Mouse (Mus musculus) heart, postnatal 25 days (tissue): ENCODE measurements around the gene Eml6. TPM values are rescaled to one million over a fixed set of nuclear protein-coding genes. Genes with fewer than 3 reads are reported as not detected.

ENCODE experiments used
- DNase-seq: peaks from one replicate; pipeline ENCODE4 v3.0.0; 2022; ENCODE audit warnings: low spot score
- intact Hi-C: fragments of 180-260 bp; cut with DNase I; formaldehyde crosslinking; loops from one replicate; pipeline ENCODE4 v1.15.1; 2025
- total RNA-seq, 2 experiments: library from RNA; stranded (reverse); gene quantifications; 2 replicates each; pipeline ENCODE4 v1.2.3; 2021

Gene Eml6
- total RNA-seq, 2 experiments from 2014 or later, result 1.8 to 2.5 TPM

GRCm38 (mm10) chr11:29801432-29802427, 224.1 kb downstream of the Eml6 start:
- intact Hi-C loops, result no loop called here
- DNase-seq, result no peak

DNA sequence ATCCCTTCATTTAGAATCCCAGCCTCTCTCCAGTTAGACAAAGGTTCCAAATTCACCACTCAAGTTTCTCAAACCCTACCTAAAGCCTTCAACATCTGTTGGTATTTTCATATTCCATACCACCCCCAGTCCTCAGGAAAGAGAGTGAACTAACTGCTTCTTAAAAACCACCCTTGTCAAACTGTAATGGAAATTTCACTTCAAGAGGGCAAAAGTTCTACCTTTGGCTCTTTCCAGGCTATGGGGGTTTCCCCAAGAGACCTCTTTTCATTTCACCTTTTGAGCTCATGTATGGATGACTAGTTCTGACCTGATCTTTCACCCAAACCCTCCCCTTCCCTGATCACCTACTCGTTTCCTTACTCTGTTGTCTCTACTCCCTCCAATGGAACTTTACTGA, 226.0 kb downstream of the Eml6 start:
- intact Hi-C loops, result no loop called here

GRCm38 (mm10) chr11:29795106-29795505, 230.7 kb downstream of the Eml6 start:
- intact Hi-C loops, result no loop called here

More for the DNA sequence above, 226.0 kb downstream of the Eml6 start:
- DNase-seq, result no peak

GRCm38 (mm10) chr11:29794475-29794874, 231.4 kb downstream of the Eml6 start:
- DNase-seq, result no peak

More at GRCm38 (mm10) chr11:29795106-29795505, 230.7 kb downstream of the Eml6 start:
- DNase-seq, result no peak

GRCm38 (mm10) chr11:29790796-29791195, 235.0 kb downstream of the Eml6 start:
- intact Hi-C loops, result no loop called here
- no peak for DNase-seq

More at GRCm38 (mm10) chr11:29794475-29794874, 231.4 kb downstream of the Eml6 start:
- intact Hi-C loops, result no loop called here

DNA sequence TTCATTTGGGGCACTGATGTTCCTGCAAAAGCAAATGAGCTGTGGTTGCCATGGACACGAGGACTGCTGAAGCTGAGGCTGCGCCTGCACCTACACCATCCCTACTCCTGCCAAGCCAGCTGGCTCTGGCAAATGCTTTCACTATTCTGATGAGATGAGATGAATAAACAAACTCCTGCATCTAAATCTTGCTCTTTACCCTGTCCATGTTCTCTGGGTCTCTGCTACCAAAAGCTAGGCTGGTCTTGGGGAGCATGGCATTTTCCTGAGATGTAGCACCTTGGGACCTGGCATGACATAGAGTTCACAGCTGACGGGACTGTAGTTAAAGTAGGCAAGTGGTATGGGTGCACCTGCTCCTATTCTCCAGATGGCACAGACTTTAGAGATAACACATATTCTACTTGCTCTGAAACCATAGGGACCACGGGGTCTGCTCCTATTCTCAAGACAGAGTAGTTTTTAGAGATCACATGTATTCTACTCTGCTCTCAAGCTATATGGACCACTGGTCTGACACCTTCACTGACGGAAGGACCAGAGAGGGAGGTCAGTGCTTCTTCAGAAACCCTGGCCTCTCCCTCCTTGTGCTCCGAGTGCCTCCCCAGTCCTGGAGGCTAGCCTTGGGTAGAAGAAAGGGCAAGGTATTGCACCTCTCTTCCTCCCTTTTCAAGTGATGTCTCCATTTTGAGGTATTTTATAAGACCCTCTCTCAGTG, 236.8 kb downstream of the Eml6 start:
- no peak for DNase-seq

GRCm38 (mm10) chr11:29788499-29788898, 237.3 kb downstream of the Eml6 start:
- intact Hi-C loops, result no loop called here
- DNase-seq, result no peak

More for the DNA sequence above, 236.8 kb downstream of the Eml6 start:
- intact Hi-C loops, result no loop called here

DNA sequence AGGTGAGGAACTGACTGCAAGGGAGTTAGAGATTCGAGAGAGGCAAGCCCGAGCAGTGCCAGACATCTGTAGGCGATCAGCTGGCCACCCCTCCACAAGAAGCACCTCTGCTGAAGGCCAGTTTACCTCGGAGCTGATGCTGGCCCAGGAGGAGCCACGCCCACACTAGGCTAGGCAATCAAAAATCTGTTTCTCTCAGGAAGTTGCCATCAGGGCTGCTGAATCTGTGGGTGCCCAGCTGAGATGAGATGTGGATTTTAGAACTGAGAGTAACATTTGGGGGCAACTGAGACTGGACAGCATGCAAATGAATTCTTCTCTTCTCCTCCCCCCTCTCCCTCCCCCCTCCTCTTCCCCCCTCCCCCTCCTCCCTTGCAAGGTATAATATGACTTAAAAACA, 238.4 kb downstream of the Eml6 start:
- DNase-seq, result no peak
- intact Hi-C loops, result no loop called here

DNA sequence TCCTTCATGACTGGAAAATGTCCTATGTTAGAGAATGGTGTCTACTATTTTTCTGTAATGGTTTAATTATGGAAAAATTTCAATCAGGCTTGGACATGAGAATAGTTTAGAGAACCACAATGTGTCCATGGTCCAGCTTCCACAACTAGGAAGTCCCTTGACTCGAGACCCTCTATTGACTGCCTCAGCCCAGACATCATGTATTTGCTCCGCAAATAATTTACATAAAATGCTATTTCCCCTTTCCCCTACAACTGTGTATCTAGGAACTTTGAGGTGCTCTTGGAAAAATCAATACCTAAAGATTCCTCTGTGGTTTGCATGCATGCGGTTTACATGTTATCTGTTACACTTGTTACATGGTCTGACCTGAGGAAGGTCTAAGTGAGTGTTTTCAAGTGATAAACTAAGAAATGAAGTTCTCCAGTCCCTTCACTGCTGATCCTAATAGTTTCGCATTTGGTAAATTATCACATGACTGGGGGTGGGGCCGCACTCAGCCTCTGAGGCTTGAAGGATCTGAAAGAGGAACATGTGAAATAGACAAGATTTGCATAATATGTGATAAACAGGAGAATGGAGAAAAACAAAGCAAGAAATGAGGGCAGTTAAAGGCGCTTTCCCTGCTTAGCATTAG, 239.1 kb downstream of the Eml6 start:
- intact Hi-C loops, result no loop called here
- no peak for DNase-seq

DNA sequence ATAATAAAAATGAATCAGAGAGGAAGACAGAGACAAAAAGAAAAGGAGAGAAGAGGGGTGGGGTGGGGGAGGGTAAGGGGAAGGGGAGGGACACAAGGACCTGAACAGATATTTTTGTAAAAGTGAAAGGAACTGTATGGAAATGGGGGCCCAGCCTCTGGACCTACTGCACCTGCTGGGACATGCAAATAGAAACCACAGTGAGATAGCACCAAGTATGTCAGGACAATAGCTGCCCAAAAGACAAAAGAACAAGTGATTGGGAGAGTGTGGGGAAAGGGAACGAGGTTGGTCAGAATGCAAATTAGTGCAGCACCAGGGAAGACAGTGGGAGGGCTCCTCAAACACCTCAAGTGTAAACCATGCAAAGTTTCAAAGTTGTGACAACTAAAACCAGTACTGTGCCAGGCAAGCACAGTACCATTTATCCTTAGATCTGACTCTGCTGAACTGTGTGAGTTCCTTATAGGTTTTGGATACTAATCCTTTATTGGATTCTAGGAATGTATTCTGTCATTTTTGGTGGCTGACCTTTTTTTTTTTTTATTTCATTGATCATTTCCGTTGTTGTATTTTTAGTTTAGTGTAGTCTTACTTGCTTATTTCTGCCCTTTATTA, 246.3 kb downstream of the Eml6 start:
- intact Hi-C loops, result no loop called here
- no peak for DNase-seq

DNA sequence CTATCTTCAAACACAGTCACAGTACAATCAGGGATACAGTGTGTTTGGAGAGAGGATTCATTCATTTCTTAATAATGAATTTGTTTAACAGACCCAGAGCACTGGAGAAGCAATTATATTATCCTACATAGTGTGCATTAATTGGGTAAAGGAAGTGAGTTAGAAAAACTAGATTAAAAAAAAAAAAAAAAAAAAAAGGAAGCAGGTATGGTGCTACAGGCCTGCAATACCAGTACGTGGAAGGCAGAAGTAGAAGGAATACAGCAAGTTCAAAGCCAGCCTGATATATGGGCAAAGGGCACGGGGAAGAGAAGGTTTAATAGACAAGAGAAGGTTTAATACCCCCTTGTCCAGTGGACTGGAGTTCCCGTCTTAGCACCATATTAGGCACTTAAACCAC, 246.9 kb downstream of the Eml6 start:
- intact Hi-C loops, result no loop called here
- no peak for DNase-seq

DNA sequence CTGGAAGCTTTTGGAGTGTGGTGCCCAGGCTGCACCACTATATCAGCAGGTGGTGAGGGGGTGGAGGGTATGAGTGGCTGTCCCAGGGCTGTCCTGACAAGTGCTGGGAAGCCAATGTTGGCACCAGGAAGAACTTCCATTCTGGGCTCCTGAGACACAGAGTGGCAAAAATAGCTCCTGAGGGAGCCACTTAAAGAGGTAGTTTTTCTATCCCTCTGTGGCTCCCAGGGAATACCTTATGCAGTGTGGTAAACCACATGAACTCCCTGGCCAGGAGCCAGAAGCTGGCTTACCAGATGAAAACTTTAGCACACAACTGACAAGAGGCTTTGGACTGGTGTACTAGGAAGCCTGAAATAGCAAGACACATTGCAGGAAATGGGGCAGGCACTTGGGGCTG, 247.9 kb downstream of the Eml6 start:
- DNase-seq, result peak; percentile 26
- intact Hi-C loops, result no loop called here

GRCm38 (mm10) chr11:29774760-29775159, 251.1 kb downstream of the Eml6 start:
- DNase-seq, result no peak
- intact Hi-C loops, result no loop called here

- intact Hi-C loops, result no loop called here
These were observed 251.5 kb downstream of the Eml6 start for GRCm38 (mm10) chr11:29774296-29774695.

DNA sequence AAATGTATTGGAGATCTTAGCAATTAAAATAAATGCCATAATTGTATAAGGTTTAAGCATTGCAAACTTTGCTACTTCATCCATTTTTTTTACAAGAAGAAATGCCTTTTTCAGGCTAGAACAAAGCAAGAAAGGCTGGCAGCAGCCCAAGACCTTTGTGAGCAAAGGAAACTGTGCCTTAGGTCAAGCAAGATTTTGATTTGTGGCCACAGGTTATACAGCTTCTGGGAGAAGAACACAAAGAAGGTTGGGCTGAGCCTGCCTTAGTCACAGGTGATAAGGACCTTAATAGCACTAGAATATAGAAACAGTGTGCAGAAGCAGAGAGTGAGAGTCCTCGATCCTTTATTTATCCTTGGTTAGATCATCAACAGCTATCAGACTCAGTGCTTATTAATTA, 253.6 kb downstream of the Eml6 start:
- intact Hi-C loops, result no loop called here
- no peak for DNase-seq

More at GRCm38 (mm10) chr11:29774296-29774695, 251.5 kb downstream of the Eml6 start:
- no peak for DNase-seq

- intact Hi-C loops, result no loop called here
- DNase-seq, result no peak
These were observed 255.0 kb downstream of the Eml6 start for GRCm38 (mm10) chr11:29770666-29771400.

DNA sequence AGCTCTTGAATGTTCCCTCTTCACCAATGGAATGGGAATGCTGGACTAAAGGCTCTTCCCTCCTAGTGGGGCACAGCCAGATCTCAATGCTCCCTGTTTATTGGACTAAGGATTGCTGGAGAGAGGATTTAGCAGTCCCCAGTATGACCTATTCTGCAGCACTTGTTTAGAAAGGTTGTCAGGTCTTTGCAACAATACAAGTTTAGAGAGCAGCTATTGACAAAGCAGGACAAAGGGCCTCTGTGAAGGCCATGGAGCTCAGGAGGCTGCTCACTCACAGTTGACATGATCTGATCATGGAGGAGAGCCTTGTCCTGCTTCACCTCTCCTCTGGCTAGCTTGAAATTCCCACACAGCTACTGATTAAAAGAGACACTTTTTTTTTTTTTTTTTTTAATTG, 257.3 kb downstream of the Eml6 start:
- DNase-seq, result no peak
- intact Hi-C loops, result no loop called here

DNA sequence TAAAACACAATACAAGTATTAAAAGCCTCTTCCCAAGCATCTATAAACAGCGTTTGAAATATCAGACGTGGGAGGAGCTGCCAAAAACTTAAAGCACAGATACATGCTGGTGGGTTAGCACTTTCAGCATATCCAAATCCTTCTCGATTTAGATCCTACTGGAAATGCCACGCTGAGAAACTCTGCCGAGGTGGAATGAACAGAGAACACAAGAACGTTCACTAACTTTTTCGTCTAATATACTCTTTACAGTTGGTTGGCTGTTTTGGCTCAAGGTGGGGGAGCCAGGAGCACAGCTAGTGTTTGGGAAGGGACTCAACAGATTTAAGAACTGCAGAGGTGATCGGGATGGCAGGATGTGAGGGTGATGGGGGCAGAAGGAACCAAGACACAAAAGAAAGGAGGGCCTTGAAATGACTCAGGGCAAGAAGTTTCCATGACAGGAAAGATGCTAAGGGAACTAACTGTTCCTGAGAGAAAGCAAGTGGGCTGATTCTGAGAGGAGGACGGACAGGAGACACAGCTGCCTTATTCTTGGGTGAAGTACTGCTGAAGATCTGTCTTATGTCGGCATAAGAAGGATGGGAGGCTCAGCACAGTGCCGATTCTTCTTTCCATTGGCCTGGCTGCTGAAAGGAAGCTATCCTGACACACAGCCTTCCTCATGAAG, 259.4 kb downstream of the Eml6 start:
- intact Hi-C loops, result no loop called here
- no peak for DNase-seq

DNA sequence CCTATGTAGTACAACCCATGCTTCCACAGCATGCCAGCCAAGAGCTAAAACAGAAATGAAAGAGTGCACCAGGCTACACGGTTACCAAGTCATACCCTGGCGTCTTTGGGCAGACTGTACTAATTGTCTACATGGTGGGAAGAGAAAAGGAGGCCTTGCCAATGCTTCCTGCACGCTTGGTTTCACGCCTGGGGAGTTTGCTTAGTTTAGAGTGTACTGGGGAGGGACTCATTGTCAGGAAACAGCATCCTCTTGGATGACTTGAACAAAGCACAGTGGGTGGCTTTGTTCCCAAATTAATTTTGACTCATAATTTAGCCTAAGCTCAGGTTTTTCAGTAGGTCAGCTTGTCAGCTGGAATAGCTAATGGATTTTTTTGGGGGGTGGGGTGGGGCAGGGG, 260.8 kb downstream of the Eml6 start:
- intact Hi-C loops, result no loop called here
- no peak for DNase-seq
